Mouse (Mus musculus): ENCODE measurements around the gene a.

- TF ChIP-seq POU5F1 (IDR thresholded peaks at IDR 0.05; ENCODE audit: borderline replicate concordance, low read length) (no peak), CTCF (conservative IDR thresholded peaks at IDR 0.05; ENCODE audit: low read length) (no peak), NANOG (IDR thresholded peaks at IDR 0.05; ENCODE audit: borderline replicate concordance, low read length) (no peak)
Measured at GRCm38 (mm10) chr2:155011086-155011656, 220.0 kb downstream of the a start.

Measured in E14TG2a.4 (cell line).